Mouse (Mus musculus) testis, postnatal 10 days (tissue): ENCODE results near the gene Eaf2.

ENCODE experiments used
- DNase-seq: peaks from one replicate; pipeline ENCODE4 v3.0.0; 2021; ENCODE audit warnings: low spot score

The Eaf2 gene

GRCm38 (mm10) chr16:36751979-36752378, 122.8 kb downstream of the Eaf2 start:
- DNase-seq, result no peak

DNA sequence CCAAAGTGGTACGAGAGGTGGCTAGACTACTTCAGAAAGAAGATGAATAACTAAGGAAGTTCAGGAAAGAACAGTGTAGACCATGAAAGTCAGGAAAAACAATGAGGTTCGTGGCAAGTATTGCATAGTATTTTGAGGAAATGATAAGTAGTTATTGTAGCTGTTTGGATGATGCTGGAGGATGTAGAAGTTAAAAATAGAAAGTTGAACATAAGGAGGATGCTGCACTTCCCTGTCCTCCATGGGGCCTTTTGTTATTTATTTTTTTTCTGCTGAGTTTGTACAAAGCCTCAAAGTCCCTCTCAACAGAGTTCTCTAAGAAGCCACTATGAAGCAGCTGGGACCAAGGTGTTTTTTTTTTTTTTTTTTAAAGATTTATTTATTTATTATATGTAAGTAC, 127.0 kb downstream of the Eaf2 start:
- no peak for DNase-seq

GRCm38 (mm10) chr16:36747068-36747467, 127.7 kb downstream of the Eaf2 start:
- no peak for DNase-seq

DNA sequence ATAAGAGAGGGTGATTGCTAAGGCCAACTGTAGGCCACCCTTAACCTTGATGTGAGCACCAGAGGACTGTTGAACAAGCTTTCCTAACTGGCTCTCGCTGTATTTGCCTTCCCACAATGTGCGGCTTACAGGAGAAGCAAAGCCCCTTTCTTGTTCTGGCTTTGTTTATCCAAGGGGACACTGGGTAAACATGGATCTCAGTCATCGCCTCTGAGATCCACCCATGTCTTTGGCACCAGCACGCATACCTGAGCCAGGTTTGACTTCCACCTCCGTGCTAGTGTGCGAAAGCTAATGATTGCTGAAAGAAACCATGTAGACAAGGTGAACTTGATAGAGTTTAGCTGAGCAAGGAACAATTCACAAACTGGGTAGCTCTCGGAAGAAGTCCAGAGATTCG, 131.2 kb downstream of the Eaf2 start:
- DNase-seq, result no peak
